Mouse (Mus musculus): Measurements from ENCODE around the gene Flcn. TPM values are rescaled to one million over a fixed set of nuclear protein-coding genes. Genes with fewer than 3 reads are reported as not detected.
A peak's percentile ranks its signal among the peaks of the same experiment; 100 is the strongest.

Flcn gene
- polyA plus RNA-seq, 1 experiment from 2014 or later: 19.3 TPM

DNA sequence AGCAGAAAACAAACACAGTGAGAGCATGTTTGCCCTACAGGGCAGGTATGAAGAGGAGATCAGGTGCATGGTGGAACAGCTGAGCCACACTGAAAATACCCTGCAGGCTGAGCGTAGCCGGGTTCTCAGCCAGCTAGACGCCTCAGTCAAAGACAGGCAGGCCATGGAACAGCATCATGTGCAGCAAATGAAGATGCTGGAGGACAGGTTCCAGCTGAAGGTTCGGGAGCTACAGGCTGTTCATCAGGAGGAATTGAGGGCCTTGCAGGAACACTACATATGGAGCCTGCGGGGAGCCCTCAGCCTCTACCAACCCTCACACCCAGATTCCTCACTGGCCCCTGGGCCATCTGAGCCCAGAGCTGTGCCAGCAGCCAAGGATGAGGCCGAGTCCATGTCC lies 49.0 kb downstream of the Flcn start:
- no peak for ATAC-seq (ENCODE audit: low read depth)
- no peaks in the 10 kb centered on the region for H3K9me3 ChIP-seq (replicated peaks; ENCODE audit: control insufficient read depth, low read length)
- no peak overlapping the region for H3K9ac ChIP-seq (ENCODE audit: low read depth, low read length)
- no peaks in the 10 kb centered on the region for H3K4me1 ChIP-seq (ENCODE audit: control insufficient read depth, low read depth, low read length)
- H3K4me3 ChIP-seq (ENCODE audit: low read depth, low read length): no peak overlapping the region
- H3K27me3 ChIP-seq (ENCODE audit: control insufficient read depth, insufficient read depth, low read depth, low read length): no peaks in the 10 kb centered on the region
- H3K4me2 ChIP-seq (ENCODE audit: low read depth, low read length): no peak overlapping the region
- WGBS (ENCODE audit: insufficient replicate concordance): 86% methylated on average over 6 of the region's 6 CpGs
- peaks cover 10% of the 10 kb centered on the region for H3K36me3 ChIP-seq (ENCODE audit: control insufficient read depth, insufficient read depth)
- no peak overlapping the region for H3K27ac ChIP-seq (ENCODE audit: low read length)

- Histone ChIP-seq H3K36me3 (ENCODE audit: control insufficient read depth, insufficient read depth) (peaks cover 10% of the 10 kb centered on the region), H3K4me3 (ENCODE audit: low read depth, low read length) (no peak overlapping the region), H3K27ac (ENCODE audit: low read length) (no peak overlapping the region), H3K4me2 (ENCODE audit: low read depth, low read length) (no peak overlapping the region), H3K27me3 (ENCODE audit: control insufficient read depth, insufficient read depth, low read depth, low read length) (no peaks in the 10 kb centered on the region), H3K9ac (ENCODE audit: low read depth, low read length) (no peak overlapping the region), H3K4me1 (ENCODE audit: control insufficient read depth, low read depth, low read length) (no peaks in the 10 kb centered on the region), H3K9me3 (replicated peaks; ENCODE audit: control insufficient read depth, low read length) (no peaks in the 10 kb centered on the region)
- 50% methylated on average over 2 of the region's 2 CpGs for WGBS (ENCODE audit: insufficient replicate concordance)
- no peak for ATAC-seq (ENCODE audit: low read depth)
These were observed 50.2 kb downstream of the Flcn start for GRCm38 (mm10) chr11:59759626-59760025.

DNA sequence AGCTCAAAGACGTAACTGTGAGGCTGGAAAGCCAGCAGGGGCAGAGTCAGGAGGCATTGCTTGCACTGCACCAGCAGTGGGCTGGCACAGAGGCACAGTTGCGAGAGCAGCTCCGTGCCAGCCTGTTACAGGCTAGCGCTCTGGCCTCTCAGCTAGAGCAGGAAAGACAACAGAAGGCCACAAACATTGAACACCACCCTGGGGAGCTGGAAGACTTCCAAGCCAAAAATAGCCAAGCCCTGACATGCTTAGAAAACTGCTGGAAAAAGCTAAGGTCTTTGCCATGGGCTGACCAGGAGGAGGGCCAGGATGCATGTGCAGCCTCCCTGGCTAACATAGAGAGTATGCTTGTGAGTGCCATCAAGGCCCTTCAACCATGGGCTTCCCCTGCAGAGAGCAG lies 50.6 kb downstream of the Flcn start:
- H3K9ac ChIP-seq (ENCODE audit: low read depth, low read length): no peak overlapping the region
- no peak overlapping the region for H3K4me3 ChIP-seq (ENCODE audit: low read depth, low read length)
- no peak for ATAC-seq (ENCODE audit: low read depth)
- no peak overlapping the region for H3K4me2 ChIP-seq (ENCODE audit: low read depth, low read length)
- H3K27ac ChIP-seq (ENCODE audit: low read length): no peak overlapping the region
- WGBS (ENCODE audit: insufficient replicate concordance): 68% methylated on average over 4 of the region's 4 CpGs
- no peaks in the 10 kb centered on the region for H3K4me1 ChIP-seq (ENCODE audit: control insufficient read depth, low read depth, low read length)
- H3K36me3 ChIP-seq (ENCODE audit: control insufficient read depth, insufficient read depth): peaks cover 10% of the 10 kb centered on the region
- H3K27me3 ChIP-seq (ENCODE audit: control insufficient read depth, insufficient read depth, low read depth, low read length): no peaks in the 10 kb centered on the region
- no peaks in the 10 kb centered on the region for H3K9me3 ChIP-seq (replicated peaks; ENCODE audit: control insufficient read depth, low read length)

GRCm38 (mm10) chr11:59758191-59758985 lies 51.4 kb downstream of the Flcn start:
- Histone ChIP-seq H3K27ac (ENCODE audit: low read length) (no peak overlapping the region), H3K4me3 (ENCODE audit: low read depth, low read length) (no peak overlapping the region), H3K9ac (ENCODE audit: low read depth, low read length) (no peak overlapping the region), H3K27me3 (ENCODE audit: control insufficient read depth, insufficient read depth, low read depth, low read length) (no peaks in the 10 kb centered on the region), H3K4me2 (ENCODE audit: low read depth, low read length) (no peak overlapping the region), H3K9me3 (replicated peaks; ENCODE audit: control insufficient read depth, low read length) (no peaks in the 10 kb centered on the region), H3K36me3 (ENCODE audit: control insufficient read depth, insufficient read depth) (peaks cover 10% of the 10 kb centered on the region), H3K4me1 (ENCODE audit: control insufficient read depth, low read depth, low read length) (no peaks in the 10 kb centered on the region)
- WGBS (ENCODE audit: insufficient replicate concordance): 68% methylated on average over 9 of the region's 9 CpGs
- 0 out of 2 replicates have a peak, but pooled peaks have one; percentile 11 for ATAC-seq (ENCODE audit: low read depth)

GRCm38 (mm10) chr11:59756351-59756750 lies 53.5 kb downstream of the Flcn start:
- no peak for ATAC-seq (ENCODE audit: low read depth)
- Histone ChIP-seq H3K4me3 (ENCODE audit: low read depth, low read length) (no peak overlapping the region), H3K27me3 (ENCODE audit: control insufficient read depth, insufficient read depth, low read depth, low read length) (no peaks in the 10 kb centered on the region), H3K4me1 (ENCODE audit: control insufficient read depth, low read depth, low read length) (no peaks in the 10 kb centered on the region), H3K4me2 (ENCODE audit: low read depth, low read length) (no peak overlapping the region), H3K36me3 (ENCODE audit: control insufficient read depth, insufficient read depth) (peaks cover 10% of the 10 kb centered on the region), H3K9me3 (replicated peaks; ENCODE audit: control insufficient read depth, low read length) (no peaks in the 10 kb centered on the region), H3K27ac (ENCODE audit: low read length) (no peak overlapping the region), H3K9ac (ENCODE audit: low read depth, low read length) (no peak overlapping the region)
- 79% methylated on average over 4 of the region's 4 CpGs for WGBS (ENCODE audit: insufficient replicate concordance)

DNA sequence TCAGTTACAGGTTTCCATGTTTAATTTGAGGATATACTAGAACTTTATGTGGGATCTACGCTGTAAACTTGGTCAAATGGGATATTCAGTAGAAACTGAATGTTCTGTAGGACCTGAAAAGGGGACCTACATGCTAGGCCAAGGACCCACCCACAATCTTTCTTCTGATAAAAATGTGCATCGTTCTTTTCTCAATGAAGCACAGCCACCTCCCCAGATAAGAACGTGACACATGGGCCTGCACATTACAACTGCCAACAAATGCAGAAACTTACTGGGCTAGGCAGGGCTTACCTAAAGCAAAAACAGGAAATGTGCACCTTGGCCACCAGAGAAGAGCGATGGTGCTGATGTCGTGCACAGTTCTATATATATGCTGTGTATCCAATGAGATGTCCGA lies 55.3 kb downstream of the Flcn start:
- Histone ChIP-seq H3K9me3 (replicated peaks; ENCODE audit: control insufficient read depth, low read length) (no peaks in the 10 kb centered on the region), H3K4me3 (ENCODE audit: low read depth, low read length) (no peak overlapping the region), H3K4me2 (ENCODE audit: low read depth, low read length) (no peak overlapping the region), H3K4me1 (ENCODE audit: control insufficient read depth, low read depth, low read length) (no peaks in the 10 kb centered on the region), H3K27me3 (ENCODE audit: control insufficient read depth, insufficient read depth, low read depth, low read length) (no peaks in the 10 kb centered on the region), H3K27ac (ENCODE audit: low read length) (no peak overlapping the region), H3K36me3 (ENCODE audit: control insufficient read depth, insufficient read depth) (peaks cover 10% of the 10 kb centered on the region), H3K9ac (ENCODE audit: low read depth, low read length) (no peak overlapping the region)
- ATAC-seq (ENCODE audit: low read depth): no peak
- 65% methylated on average over 6 of the region's 6 CpGs for WGBS (ENCODE audit: insufficient replicate concordance)

GRCm38 (mm10) chr11:59749050-59749449 lies 60.8 kb downstream of the Flcn start:
- H3K36me3 ChIP-seq (ENCODE audit: control insufficient read depth, insufficient read depth): no peaks in the 10 kb centered on the region; the same call in none of the 2 replicates
- WGBS (ENCODE audit: insufficient replicate concordance): 79% methylated on average over 3 of the region's 3 CpGs

GRCm38 (mm10) chr11:59746614-59747013 lies 63.2 kb downstream of the Flcn start:
- 71% methylated on average over 2 of the region's 2 CpGs for WGBS (ENCODE audit: insufficient replicate concordance)
- Histone ChIP-seq H3K4me3 (ENCODE audit: low read depth, low read length) (no peak overlapping the region), H3K27ac (ENCODE audit: low read length) (no peak overlapping the region), H3K27me3 (ENCODE audit: control insufficient read depth, insufficient read depth, low read depth, low read length) (no peaks in the 10 kb centered on the region), H3K4me2 (ENCODE audit: low read depth, low read length) (no peak overlapping the region), H3K36me3 (ENCODE audit: control insufficient read depth, insufficient read depth) (no peaks in the 10 kb centered on the region; the same call in 1 of the 2 replicates), H3K9me3 (replicated peaks; ENCODE audit: control insufficient read depth, low read length) (no peaks in the 10 kb centered on the region), H3K9ac (ENCODE audit: low read depth, low read length) (no peak overlapping the region), H3K4me1 (ENCODE audit: control insufficient read depth, low read depth, low read length) (no peaks in the 10 kb centered on the region)
- no peak for ATAC-seq (ENCODE audit: low read depth)

More at GRCm38 (mm10) chr11:59749050-59749449, 60.8 kb downstream of the Flcn start:
- Histone ChIP-seq H3K9me3 (replicated peaks; ENCODE audit: control insufficient read depth, low read length) (no peaks in the 10 kb centered on the region), H3K27me3 (ENCODE audit: control insufficient read depth, insufficient read depth, low read depth, low read length) (no peaks in the 10 kb centered on the region), H3K4me1 (ENCODE audit: control insufficient read depth, low read depth, low read length) (no peaks in the 10 kb centered on the region), H3K4me2 (ENCODE audit: low read depth, low read length) (no peak overlapping the region), H3K9ac (ENCODE audit: low read depth, low read length) (no peak overlapping the region), H3K4me3 (ENCODE audit: low read depth, low read length) (no peak overlapping the region), H3K27ac (ENCODE audit: low read length) (no peak overlapping the region)
- no peak for ATAC-seq (ENCODE audit: low read depth)

DNA sequence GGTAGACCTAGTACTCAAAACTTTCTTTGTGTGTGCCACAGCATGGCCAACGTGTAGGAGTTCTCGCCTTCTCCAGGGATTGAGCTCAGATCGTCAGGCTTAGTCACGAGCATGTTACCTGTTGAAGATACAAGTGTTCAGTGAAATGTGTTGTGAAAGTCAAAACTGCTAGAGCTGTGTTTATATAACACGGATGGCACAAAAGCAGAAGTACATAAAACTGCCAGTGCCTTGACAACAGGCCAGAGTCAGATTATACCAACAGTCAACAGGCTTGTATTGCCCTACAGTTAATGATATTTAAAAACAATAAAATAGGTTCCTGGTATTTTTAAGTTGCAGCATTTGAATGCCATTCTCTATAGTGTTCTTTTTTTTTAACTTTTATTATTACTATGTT lies 64.0 kb downstream of the Flcn start:
- H3K4me3 ChIP-seq (ENCODE audit: low read depth, low read length): no peak overlapping the region
- H3K9ac ChIP-seq (ENCODE audit: low read depth, low read length): no peak overlapping the region
- no peaks in the 10 kb centered on the region; the same call in none of the 2 replicates for H3K36me3 ChIP-seq (ENCODE audit: control insufficient read depth, insufficient read depth)
- no peaks in the 10 kb centered on the region for H3K27me3 ChIP-seq (ENCODE audit: control insufficient read depth, insufficient read depth, low read depth, low read length)
- H3K27ac ChIP-seq (ENCODE audit: low read length): no peak overlapping the region
- no peaks in the 10 kb centered on the region for H3K9me3 ChIP-seq (replicated peaks; ENCODE audit: control insufficient read depth, low read length)
- no peak for ATAC-seq (ENCODE audit: low read depth)
- 58% methylated on average over 5 of the region's 5 CpGs for WGBS (ENCODE audit: insufficient replicate concordance)
- no peak overlapping the region for H3K4me2 ChIP-seq (ENCODE audit: low read depth, low read length)
- no peaks in the 10 kb centered on the region for H3K4me1 ChIP-seq (ENCODE audit: control insufficient read depth, low read depth, low read length)
